Comparison of ENCODE assay signal across 20 mouse cellular contexts in the genomic region with DNA sequence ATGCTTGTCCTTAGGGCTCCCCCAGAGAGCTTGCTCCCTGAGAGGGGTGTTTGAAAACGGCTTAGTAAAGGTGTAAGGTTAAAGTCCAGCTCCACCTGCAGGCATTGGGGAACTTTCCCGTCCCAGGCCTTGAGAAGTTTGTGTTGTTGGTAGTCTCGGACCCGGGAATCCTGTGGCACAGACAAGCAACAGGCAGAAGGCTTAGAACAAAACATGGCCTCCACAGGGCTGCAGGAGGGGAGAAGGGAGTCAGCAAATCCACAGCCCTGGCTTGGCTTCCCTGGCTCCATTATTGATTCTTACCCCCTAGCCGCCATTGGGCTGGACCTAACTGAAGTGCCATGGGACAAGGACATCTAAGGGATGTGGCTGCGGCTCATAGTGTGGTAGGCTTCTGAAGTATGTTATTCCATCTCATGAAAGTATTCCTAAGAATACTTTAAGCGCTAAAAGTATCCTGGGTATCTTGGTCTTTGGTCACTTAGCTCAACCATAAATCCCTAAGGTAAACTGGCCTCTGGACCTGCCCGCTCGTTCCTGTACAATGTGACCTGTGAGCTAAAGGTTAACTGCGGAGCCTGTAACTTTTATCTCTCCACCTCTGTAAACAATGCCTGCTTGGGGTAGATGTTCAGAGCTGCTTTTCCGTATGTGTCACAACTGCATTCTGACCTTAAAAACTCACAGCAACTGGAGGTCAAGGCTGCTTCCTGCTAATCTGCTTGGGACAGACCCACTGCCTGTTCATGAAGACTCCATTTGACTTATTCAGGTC. TPM values are rescaled to one million over a fixed set of nuclear protein-coding genes. Genes with fewer than 3 reads are reported as not detected.
DNase-seq lines count a peak whose midpoint lies in the region; ATAC-seq and TF ChIP-seq lines count a peak whose summit lies in the region.
"Had no signal": no experiment of that assay in that cellular context is flagged by ENCODE, and none has a peak within 500 bp of the region (broad histone marks: within the 10 kb centered on the region; RNA-seq: fewer than 3 reads in every experiment).

No protein-coding gene starts in this region.

- no peak for TF ChIP-seq EP300 in stomach, postnatal 0 days (optimal IDR thresholded peaks at IDR 0.05)
- no peak for TF ChIP-seq EP300 in liver, embryonic 14.5 days (IDR thresholded peaks at IDR 0.05; ENCODE audit: low read depth)

- no peak for DNase-seq in stomach, postnatal 0 days (ENCODE audit: low spot score)
- DNase-seq in liver, embryonic 14.5 days (ENCODE audit: low read depth in 3 of 3, low spot score in 3 of 3), result peak; percentile 24 to 35 (median 24)
- no peak for DNase-seq in spleen, postnatal 4 days (ENCODE audit: low spot score in 2 of 2)
- no peak for DNase-seq in layer of hippocampus, adult 8-10 months (ENCODE audit: low spot score in 2 of 2)
- DNase-seq: cerebellum, adult 8-10 months; embryo, embryonic 11 days; gastrocnemius, postnatal 36 days; heart, postnatal 10 days; kidney, adult 2 months; lung, adult 18-20 months had no signal

- H3K4me3 ChIP-seq in stomach, embryonic 15.5 days (replicated peaks), result no peak overlapping the region
- no peak overlapping the region for H3K4me3 ChIP-seq in stomach, postnatal 0 days (ENCODE audit: low read depth, low read length)
- no peak overlapping the region for H3K4me3 ChIP-seq in intestine, embryonic 16.5 days (ENCODE audit: low read length)
- H3K4me3 ChIP-seq in liver, embryonic 14.5 days (ENCODE audit: insufficient read depth in 1 of 2, low read depth in 2 of 2, low read length in 2 of 2), result no peak overlapping the region
- H3K4me3 ChIP-seq in hindbrain, embryonic 16.5 days (ENCODE audit: low read length), result no peak overlapping the region
- H3K4me3 ChIP-seq: embryonic facial prominence, embryonic 15.5 days; forebrain, embryonic 10.5 days; heart, embryonic 10.5 days; neural tube, embryonic 15.5 days had no signal

- H3K36me3 ChIP-seq in stomach, embryonic 15.5 days, result no peaks in the 10 kb centered on the region
- H3K36me3 ChIP-seq in stomach, postnatal 0 days (ENCODE audit: control insufficient read depth, insufficient read depth, low read length), result no peaks in the 10 kb centered on the region
- no peaks in the 10 kb centered on the region for H3K36me3 ChIP-seq in intestine, embryonic 16.5 days (ENCODE audit: control insufficient read depth, insufficient read depth, low read length)
- no peaks in the 10 kb centered on the region for H3K36me3 ChIP-seq in liver, embryonic 14.5 days (replicated peaks; ENCODE audit: control insufficient read depth, insufficient read depth, low read depth)
- no peaks in the 10 kb centered on the region for H3K36me3 ChIP-seq in hindbrain, embryonic 16.5 days (ENCODE audit: control insufficient read depth, insufficient read depth, low read length)
- H3K36me3 ChIP-seq: embryonic facial prominence, embryonic 15.5 days; forebrain, embryonic 10.5 days; heart, embryonic 10.5 days; neural tube, embryonic 15.5 days had no signal

- H3K4me1 ChIP-seq in stomach, embryonic 15.5 days, result no peaks in the 10 kb centered on the region
- no peaks in the 10 kb centered on the region for H3K4me1 ChIP-seq in stomach, postnatal 0 days (replicated peaks; ENCODE audit: control insufficient read depth, insufficient read depth)
- H3K4me1 ChIP-seq in intestine, embryonic 16.5 days (ENCODE audit: control insufficient read depth, insufficient read depth, low read length), result 0 out of 2 replicates have a peak, but pooled peaks cover 11% of the 10 kb centered on the region
- H3K4me1 ChIP-seq in liver, embryonic 14.5 days (replicated peaks; ENCODE audit: control insufficient read depth in 2 of 2, insufficient read depth in 2 of 2, low read length in 1 of 2), result peaks cover 0 to 7% of the 10 kb centered on the region in 2 experiments; a peak in 2 of 4 replicates
- no peaks in the 10 kb centered on the region for H3K4me1 ChIP-seq in hindbrain, embryonic 16.5 days (ENCODE audit: control insufficient read depth, insufficient read depth, low read depth, low read length)
- H3K4me1 ChIP-seq: neural tube, embryonic 15.5 days had no signal

- H3K4me2 ChIP-seq in stomach, embryonic 15.5 days, result no peak overlapping the region
- H3K4me2 ChIP-seq in stomach, postnatal 0 days (replicated peaks; ENCODE audit: low read depth), result no peak overlapping the region
- no peak overlapping the region for H3K4me2 ChIP-seq in intestine, embryonic 16.5 days (ENCODE audit: low read depth, low read length)
- H3K4me2 ChIP-seq in liver, embryonic 14.5 days (ENCODE audit: low read depth), result no peak overlapping the region
- H3K4me2 ChIP-seq in hindbrain, embryonic 16.5 days (ENCODE audit: low read length), result no peak overlapping the region
- H3K4me2 ChIP-seq: embryonic facial prominence, embryonic 15.5 days; hindbrain, embryonic 14.5 days; midbrain, embryonic 11.5 days; neural tube, embryonic 15.5 days had no signal

- H3K9ac ChIP-seq in stomach, embryonic 15.5 days, result no peak overlapping the region
- H3K9ac ChIP-seq in stomach, postnatal 0 days (ENCODE audit: low read length), result no peak overlapping the region
- no peak overlapping the region for H3K9ac ChIP-seq in intestine, embryonic 16.5 days (ENCODE audit: low read depth, low read length)
- H3K9ac ChIP-seq in liver, embryonic 14.5 days (replicated peaks), result no peak overlapping the region
- H3K9ac ChIP-seq in hindbrain, embryonic 16.5 days (ENCODE audit: low read depth, low read length), result no peak overlapping the region
- H3K9ac ChIP-seq: embryonic facial prominence, embryonic 15.5 days; hindbrain, embryonic 14.5 days; neural tube, embryonic 15.5 days had no signal

- H3K27me3 ChIP-seq in stomach, embryonic 15.5 days (replicated peaks), result no peaks in the 10 kb centered on the region
- H3K27me3 ChIP-seq in stomach, postnatal 0 days (ENCODE audit: control insufficient read depth, insufficient read depth, low read length), result no peaks in the 10 kb centered on the region
- H3K27me3 ChIP-seq in intestine, embryonic 16.5 days (replicated peaks; ENCODE audit: control insufficient read depth, insufficient read depth, low read length), result no peaks in the 10 kb centered on the region
- no peaks in the 10 kb centered on the region for H3K27me3 ChIP-seq in liver, embryonic 14.5 days (ENCODE audit: control insufficient read depth, insufficient read depth, low read length)
- H3K27me3 ChIP-seq in hindbrain, embryonic 16.5 days (replicated peaks; ENCODE audit: control insufficient read depth, insufficient read depth, low read length), result no peaks in the 10 kb centered on the region
- H3K27me3 ChIP-seq: embryonic facial prominence, embryonic 15.5 days; neural tube, embryonic 15.5 days had no signal

- no peak overlapping the region for H3K27ac ChIP-seq in stomach, embryonic 15.5 days
- no peak overlapping the region for H3K27ac ChIP-seq in stomach, postnatal 0 days (replicated peaks)
- H3K27ac ChIP-seq in intestine, embryonic 16.5 days (ENCODE audit: low read length), result no peak overlapping the region
- no peak overlapping the region for H3K27ac ChIP-seq in liver, embryonic 14.5 days
- H3K27ac ChIP-seq in hindbrain, embryonic 16.5 days (ENCODE audit: low read depth, low read length), result no peak overlapping the region
- H3K27ac ChIP-seq: embryonic facial prominence, embryonic 15.5 days; forebrain, embryonic 10.5 days; heart, embryonic 10.5 days; hindbrain, embryonic 14.5 days; macrophage; neural tube, embryonic 15.5 days had no signal

- peak; percentile 70; the same call in 1 of the 2 replicates for ATAC-seq in stomach, embryonic 15.5 days (ENCODE audit: insufficient read depth, low FRiP score, low read depth)
- ATAC-seq in stomach, postnatal 0 days (ENCODE audit: low FRiP score, low TSS enrichment), result no peak
- peak; percentile 89 for ATAC-seq in intestine, embryonic 16.5 days
- peak; percentile 76; the same call in 1 of the 2 replicates for ATAC-seq in liver, embryonic 14.5 days (ENCODE audit: insufficient read depth)
- no peak for ATAC-seq in hindbrain, embryonic 16.5 days

- WGBS in stomach, embryonic 15.5 days, result 54% methylated on average over 11 of the region's 11 CpGs
- 58% methylated on average over 11 of the region's 11 CpGs for WGBS in stomach, postnatal 0 days
- WGBS in intestine, embryonic 16.5 days, result 46% methylated on average over 11 of the region's 11 CpGs
- WGBS in liver, embryonic 14.5 days (ENCODE audit: insufficient replicate concordance), result 59% methylated on average over 11 of the region's 11 CpGs
- 86% methylated on average over 11 of the region's 11 CpGs for WGBS in hindbrain, embryonic 16.5 days

- TF ChIP-seq CTCF in stomach, postnatal 0 days (IDR thresholded peaks at IDR 0.05; ENCODE audit: low read depth), result no peak
- TF ChIP-seq CTCF in liver, embryonic 14.5 days (IDR thresholded peaks at IDR 0.05; ENCODE audit: low read depth), result no peak

- H3K9me3 ChIP-seq in stomach, embryonic 15.5 days, result no peaks in the 10 kb centered on the region
- no peaks in the 10 kb centered on the region for H3K9me3 ChIP-seq in stomach, postnatal 0 days (ENCODE audit: control insufficient read depth, low read length)
- H3K9me3 ChIP-seq in intestine, embryonic 16.5 days (ENCODE audit: control insufficient read depth, low read length), result no peaks in the 10 kb centered on the region
- H3K9me3 ChIP-seq in liver, embryonic 14.5 days (ENCODE audit: control insufficient read depth, low read length), result no peaks in the 10 kb centered on the region
- no peaks in the 10 kb centered on the region for H3K9me3 ChIP-seq in hindbrain, embryonic 16.5 days (ENCODE audit: control insufficient read depth, low read length)
- H3K9me3 ChIP-seq: embryonic facial prominence, embryonic 15.5 days; forebrain, embryonic 10.5 days; heart, embryonic 10.5 days; neural tube, embryonic 15.5 days had no signal

RNA-seq across cellular contexts. Expression of a gene that starts 27.1 kb away (rescaled TPM):
- 1.1 TPM in 2 replicates for polyA plus RNA-seq in stomach, embryonic 15.5 days (2015; fragmentation: Nextera tagmentation; extraction: Ambion mirVana)
- polyA plus RNA-seq in stomach, postnatal 0 days (2015; fragmentation: Nextera tagmentation; extraction: Ambion mirVana), result 0.18 and 0.23 TPM in 2 replicates
- polyA plus RNA-seq in intestine, embryonic 16.5 days (2015; fragmentation: Nextera tagmentation; extraction: Ambion mirVana), result 0.84 and 1.2 TPM in 2 replicates
- polyA plus RNA-seq in liver, embryonic 14.5 days (2012; rRNA removed), result 1.4 and 2.0 TPM in 2 replicates
- polyA plus RNA-seq in liver, embryonic 14.5 days (2014; fragmentation: Nextera tagmentation; extraction: Ambion mirVana), result 2.6 and 3.3 TPM in 2 replicates
- polyA plus RNA-seq in hindbrain, embryonic 16.5 days (2015; fragmentation: Nextera tagmentation; extraction: Ambion mirVana), result 1.6 and 1.9 TPM in 2 replicates
- under 1 TPM; 0.50 to 0.79 (median 0.77) TPM for total RNA-seq in layer of hippocampus, adult 8-10 months (2022)

Comparison
In these comparisons a context has a peak if more than half of its experiments do, and no peak if none do; other contexts are left out.
1. ATAC-seq: peak in stomach, embryonic 15.5 days (single experiment), intestine, embryonic 16.5 days (single experiment) and liver, embryonic 14.5 days (single experiment); none in stomach, postnatal 0 days (single experiment) and hindbrain, embryonic 16.5 days (single experiment).
2. DNase-seq: peak in liver, embryonic 14.5 days (3 of 3); none in stomach, postnatal 0 days (single experiment), spleen, postnatal 4 days (0 of 2) and layer of hippocampus, adult 8-10 months (0 of 2).